Mouse (Mus musculus): ENCODE results near the gene Prtg.

Prtg gene

DNA sequence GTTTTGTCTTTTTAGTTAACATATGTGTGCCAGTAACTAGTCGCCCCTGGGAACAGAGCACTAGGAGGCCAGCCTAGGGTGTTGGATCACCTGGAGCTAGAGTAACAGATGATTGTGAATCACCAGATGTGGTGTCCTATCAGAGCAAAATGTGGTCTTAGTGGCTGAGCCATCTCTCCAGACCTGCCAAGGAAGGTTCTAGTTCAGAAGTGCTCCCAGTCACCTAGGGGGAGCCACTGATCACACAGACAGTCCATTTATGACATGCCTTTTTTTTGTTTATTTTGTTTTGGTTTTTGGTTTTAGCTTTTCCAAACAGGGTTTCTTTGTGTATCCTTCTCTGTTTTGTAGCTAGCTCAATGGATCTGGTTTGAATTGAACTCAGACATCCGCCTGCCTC lies 104.7 kb downstream of the Prtg start:
- no peak for DNase-seq (ENCODE audit: low spot score)

DNA sequence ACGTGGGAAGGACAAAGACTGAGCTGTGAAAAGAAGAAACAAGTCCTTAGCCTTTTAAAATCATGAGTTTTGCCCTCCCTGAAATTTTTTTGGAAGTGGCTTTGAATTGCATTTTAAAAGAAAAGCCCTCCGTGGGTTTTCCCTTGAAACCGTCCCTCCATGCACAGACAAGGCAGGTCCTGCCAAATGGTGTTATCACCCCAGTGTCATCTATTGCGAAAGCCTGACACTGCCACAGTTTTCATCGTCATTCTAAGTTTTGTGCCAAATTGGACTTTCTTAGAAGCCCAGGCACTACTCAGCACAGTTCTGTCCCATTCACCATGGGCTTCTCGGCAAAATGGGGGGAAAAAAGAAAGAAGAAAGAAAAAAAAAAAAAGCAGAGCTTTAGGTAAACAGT lies 106.9 kb downstream of the Prtg start:
- peak; percentile 16 for DNase-seq (ENCODE audit: low spot score)

DNA sequence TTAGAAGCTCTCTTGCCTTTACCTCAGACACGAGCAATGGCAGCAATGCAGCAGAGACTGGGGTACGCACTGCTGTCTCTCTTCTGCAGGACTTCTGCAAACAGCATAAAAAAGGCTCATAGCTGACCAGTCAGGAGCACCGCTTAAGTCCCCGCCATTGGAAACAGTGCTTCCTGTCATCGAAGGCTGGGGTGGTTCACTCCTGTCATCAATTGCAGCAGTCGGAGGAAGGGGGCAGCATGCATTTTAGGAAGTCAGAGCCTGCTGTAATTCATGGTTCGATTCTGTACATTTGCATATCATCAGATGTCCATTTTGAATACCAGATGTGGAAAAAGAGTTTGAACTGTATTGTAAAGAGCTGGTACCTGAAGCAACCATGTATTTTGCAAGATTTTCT lies 109.1 kb downstream of the Prtg start:
- DNase-seq (ENCODE audit: low spot score): peak; percentile 26

DNA sequence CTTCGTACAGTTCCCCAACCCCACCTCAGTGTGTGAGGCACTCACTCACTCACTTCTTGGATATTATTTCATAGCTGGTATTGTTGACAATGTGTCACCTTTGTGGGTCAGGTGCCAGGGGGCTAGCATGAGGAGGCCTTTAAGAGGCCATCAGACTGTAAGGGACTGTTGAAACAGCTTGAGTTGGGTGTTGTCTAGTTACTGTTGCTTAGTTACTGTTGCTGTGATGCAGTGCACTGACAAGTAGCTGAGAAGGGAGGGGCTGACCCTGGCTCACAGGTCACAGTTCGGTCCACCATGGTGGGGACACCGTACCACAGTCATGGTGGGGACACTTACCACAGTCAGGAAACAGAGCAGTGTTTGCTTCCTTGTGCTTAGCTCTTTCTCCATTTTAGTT lies 116.4 kb downstream of the Prtg start:
- no peak for DNase-seq (ENCODE audit: low spot score)

DNA sequence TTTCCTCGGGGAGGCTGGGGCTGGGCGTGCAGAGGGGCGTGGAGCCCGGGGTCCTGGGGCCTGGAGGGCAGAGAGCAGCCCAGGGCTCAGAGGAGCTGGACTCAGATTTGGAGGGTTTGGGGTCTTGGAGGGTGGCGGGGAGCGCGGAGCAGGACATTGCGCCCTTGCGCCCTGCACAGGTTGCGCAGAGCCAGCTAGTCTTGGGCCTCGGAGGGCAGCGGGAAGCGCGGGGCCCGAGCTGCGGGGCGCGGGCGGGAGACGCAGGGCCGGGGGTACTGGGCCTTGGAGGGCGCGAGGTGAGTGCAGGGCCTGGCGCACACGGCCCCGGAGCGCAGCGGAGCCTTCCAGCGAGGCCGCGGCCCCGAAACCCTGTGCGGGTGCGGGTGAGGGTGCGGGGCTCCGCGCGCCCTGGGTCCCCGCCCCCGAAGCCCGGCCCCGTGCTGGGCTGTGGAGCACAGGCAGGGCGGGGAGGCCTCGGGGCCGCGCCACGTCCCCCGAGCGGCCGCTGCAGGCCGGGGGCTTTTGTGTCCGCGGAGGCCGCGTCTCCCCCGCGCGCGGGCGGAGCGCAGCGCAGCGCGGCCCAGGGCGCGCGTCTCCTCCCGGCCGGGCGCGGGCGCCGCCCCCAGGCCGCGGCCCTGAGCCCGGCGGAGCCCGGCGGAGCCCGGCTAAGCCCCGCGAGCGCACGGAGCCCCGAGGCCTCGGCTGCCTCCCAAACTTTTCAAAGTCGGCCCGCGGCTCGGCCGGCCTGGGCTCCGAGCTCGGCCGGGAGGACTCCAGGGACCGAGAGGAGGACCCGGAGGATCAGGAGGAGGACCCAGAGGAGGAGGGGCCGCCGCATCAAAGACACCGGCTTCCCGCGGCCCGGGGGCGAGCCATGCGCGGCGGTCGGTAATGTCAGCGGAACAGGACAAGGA lies 118.6 kb downstream of the Prtg start, which contains the start of gene Pygo1:
Gene Pygo1 (plus strand): TSS at position 625 of the 914 bp plus-strand sequence.
- DNase-seq (ENCODE audit: low spot score): peak; percentile 77

DNA sequence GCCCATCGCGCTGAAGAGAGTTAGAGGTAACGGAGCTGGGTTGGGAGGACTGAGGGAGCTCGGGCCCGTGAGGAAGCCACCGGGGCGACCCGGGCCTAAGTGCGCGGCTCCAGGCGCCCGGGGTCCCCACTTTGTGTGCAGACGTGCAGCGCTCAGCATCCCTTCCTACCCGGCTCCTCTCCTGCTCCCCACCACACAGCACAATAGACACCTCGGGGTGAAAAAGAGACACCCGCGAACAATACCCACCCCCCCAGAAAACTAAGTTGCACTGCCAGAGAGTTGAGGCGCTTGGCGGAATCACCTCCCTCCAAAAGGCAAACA lies 119.2 kb downstream of the Prtg start:
- no peak for DNase-seq (ENCODE audit: low spot score)

DNA sequence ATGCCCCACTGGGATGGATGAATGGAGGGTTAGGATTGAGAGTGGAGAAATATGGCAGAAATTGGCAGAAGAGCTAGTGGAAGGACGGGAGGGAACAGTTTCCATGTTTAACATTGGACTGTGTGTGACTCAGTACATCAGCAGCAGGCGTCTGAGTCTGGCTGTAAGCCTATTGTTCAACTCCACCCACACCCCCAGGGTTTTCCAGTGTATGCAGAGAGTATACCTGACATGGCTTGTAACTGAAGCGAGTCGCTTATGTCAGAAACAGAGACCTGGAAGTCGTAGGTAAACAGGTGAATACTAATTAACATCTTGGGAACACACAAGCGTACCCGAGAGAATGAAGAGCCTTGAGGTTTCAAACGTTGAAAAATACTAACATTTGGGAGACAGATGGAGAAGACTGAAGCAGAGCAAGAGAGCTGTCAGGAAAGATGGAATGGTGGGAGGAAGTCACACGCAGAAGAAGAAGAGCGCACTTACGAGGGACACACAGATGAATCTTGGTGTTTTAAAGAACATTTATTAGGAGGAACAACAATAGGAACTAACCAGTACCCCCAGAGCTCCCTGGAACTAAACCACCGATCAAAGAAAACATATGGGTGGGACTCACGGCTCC lies 124.6 kb downstream of the Prtg start:
- DNase-seq (ENCODE audit: low spot score): no peak

DNA sequence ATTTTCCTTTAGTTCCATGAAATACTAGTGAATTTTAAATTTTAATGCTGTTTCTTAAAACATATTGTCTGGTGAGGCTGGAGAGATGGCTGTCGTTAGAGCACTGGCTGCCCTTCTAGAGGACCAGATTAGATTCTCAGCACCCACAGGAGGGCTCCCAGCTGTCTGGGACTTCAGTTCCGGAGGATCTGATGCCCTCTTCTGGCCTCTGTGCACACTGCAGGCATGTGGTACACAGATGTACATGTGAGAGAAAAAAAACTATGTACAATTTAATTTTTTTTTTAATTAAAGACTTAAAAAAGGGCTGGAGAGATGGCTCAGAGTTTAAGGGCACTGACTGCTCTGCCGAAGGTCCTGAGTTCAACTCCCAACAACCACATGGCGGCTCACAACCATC lies 128.6 kb downstream of the Prtg start:
- DNase-seq (ENCODE audit: low spot score): no peak

DNA sequence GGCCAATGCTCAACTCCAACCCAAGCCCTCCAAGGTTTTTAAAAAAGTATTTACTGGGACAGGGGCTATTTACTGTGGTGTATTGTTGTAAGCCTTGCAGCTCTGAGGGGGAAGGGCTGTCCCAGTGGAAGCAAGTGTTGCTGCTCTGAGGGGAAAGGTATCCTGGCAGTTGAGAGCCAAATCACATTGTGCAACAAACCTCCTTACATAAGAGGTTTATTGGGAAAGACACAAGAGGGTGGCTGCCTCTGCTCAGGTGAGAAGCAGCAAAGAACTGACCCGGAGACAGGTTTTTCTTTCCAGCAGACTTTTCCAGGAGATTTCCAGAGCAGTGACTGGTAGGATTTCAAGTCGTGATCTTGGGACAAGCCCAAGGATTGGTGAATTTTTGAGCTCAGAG lies 129.6 kb downstream of the Prtg start:
- DNase-seq (ENCODE audit: low spot score): no peak

DNA sequence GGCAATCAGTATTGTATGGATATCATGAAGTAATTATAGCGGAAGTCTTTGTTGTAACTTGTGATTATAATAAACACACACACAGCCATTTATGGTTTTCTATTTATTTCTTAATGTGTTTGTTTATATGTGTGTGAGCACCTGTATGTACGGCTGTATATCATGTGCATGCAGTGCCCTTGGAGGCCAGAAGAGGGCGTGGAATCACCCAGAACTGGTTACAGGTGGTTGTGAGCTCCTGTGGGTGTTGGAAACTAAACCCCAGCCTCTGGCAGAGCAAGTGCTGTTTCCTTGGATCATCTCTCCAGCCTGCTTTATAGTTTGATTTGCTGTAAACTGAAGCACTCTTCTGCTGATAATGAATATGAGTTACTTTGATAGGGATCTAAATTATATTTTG lies 136.8 kb downstream of the Prtg start:
- no peak for DNase-seq (ENCODE audit: low spot score)

DNA sequence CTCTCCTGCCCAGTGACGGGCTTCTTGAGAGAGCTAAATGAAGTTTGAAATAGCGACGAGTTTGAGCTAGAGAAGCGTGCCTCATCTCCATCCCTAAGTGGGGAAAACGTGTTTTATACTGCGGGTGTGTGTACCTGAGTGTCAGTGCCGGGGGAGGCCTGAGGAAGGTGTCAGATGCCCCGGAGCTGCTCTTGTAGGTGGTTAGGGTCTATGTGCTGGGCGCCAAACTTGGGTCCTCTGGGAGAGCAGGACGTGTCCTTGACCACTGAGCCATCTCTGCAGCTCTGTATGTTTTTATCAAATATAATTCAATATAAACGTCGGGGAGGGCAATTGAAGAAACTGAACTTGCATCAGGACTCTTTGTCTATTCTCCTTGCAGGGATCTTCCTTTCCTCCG lies 137.6 kb downstream of the Prtg start:
- DNase-seq (ENCODE audit: low spot score): no peak

DNA sequence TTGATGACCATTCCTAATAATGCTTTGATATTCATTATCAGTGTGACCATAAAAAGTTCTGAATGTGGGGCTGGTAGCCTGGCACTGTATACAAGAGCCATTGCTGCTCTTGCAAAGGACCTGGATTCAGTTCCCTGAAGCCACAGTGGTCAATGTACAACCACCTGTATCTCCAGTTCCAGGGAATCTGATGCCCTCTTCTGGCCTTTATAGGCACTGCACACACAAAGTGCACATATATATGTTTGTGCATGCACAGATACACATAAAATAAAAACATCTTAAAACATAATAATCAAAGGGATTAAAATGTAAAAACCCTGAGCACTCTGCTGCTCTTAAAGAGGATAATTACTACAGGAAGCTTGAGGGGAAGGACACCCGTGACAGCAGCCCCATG lies 140.3 kb downstream of the Prtg start:
- no peak for DNase-seq (ENCODE audit: low spot score)

DNA sequence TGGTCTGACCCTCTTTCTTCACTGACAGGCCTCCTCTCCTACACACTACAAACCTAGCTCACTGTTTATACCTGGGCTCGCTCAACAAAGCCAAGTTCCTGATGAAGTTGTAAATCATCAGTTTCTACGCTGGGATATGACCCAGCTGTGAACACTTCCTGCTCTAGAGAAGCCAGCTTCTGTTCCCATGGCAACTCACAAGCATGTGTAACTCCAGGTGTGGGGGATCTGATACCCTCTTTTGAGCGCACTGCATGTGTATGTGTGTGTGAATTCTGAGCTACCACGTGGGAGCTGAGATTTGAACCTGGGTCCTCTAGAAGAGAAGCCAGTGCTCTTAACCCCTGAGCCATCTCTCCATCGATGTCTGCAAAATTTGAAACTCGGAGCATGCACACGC lies 142.9 kb downstream of the Prtg start:
- no peak for DNase-seq (ENCODE audit: low spot score)

DNA sequence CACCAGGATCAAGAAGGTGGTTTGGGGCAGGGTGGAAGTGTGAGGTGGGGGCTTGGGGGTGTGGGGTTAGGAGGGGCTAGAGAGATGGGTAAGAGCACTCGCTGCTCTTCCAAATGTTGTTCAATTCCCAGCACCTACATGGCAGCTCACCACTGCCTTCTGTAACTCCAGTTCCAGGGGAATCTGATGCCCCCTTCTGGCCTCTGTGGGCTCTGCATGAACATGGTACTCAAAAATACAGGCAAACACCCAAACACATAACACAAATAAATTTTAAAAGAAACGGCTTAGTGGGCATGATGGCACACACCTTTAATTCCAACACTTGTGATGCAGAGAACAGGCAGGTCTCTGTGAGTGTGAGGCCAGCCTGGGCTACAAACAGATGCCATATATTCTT lies 148.1 kb downstream of the Prtg start:
- DNase-seq (ENCODE audit: low spot score): peak; percentile 56

DNA sequence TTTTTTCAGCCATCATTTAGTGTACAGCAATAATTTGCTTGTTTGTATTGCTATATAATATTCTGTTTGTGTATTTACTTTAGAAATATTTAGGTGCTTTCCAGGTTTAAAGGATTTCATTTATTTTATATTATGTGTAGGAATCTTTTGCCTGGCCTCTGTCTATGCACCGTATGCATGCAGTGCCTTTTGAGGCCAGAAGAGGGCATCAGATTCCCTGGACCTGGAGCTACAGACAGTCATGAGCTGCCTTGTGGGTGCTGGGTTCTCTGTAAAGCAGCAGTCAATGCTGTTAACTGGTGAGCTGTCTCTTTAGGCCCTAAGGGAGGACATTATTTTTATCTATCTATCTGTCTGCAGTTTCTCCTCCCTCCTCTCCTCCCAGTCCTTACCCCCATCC lies 148.9 kb downstream of the Prtg start:
- DNase-seq (ENCODE audit: low spot score): peak; percentile 58

DNA sequence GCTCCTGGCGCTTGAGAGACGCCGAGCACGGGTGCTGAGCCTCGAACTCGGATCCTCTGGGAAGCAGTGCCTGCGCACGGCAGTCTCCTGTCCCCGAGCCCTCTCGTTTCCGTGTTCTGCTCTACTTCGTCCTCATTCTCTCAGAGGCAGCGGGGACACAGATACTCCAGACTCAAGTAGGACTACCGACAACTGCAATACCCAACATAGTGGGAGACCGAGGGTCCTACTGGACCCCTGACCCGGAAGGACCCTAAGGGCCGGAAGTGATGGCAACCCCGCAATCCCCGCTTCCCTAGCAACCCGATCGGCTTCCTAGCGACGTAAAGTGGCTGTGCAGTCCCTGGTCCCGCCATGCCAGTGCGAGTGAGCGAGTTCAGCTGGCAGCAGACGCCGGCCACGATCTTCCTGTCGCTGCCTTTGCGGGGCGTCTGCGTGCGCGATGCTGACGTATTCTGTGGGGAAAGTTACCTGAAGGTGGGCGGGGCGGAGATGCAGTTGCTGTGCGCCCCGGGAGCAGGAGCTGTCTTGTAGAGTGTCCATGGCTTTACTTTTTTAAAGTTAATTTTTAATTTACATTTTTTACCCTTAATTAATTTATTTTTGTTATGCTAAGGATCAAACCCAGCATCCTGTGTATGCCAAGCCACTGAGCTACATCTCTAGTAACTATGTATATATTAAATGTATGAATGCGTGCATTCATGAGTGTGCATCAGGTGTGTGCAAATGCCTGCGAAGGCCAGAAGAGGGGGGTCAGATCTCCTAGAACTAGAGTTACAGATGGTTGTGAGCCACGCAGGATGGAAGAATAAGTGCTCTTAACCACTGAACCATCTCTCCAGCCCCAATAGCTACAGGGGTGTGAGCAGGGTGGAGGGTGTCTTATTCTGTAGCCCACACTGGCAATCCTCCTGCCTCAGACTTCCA lies 152.1 kb downstream of the Prtg start, which contains the start of the genes Dyx1c1 and Gm44503:
Gene Dyx1c1 (plus strand): TSS at position 265 of the 930 bp plus-strand sequence.
Gene Gm44503 (plus strand): TSS at position 332 of the 930 bp plus-strand sequence.
- DNase-seq (ENCODE audit: low spot score): peak; percentile 83

DNA sequence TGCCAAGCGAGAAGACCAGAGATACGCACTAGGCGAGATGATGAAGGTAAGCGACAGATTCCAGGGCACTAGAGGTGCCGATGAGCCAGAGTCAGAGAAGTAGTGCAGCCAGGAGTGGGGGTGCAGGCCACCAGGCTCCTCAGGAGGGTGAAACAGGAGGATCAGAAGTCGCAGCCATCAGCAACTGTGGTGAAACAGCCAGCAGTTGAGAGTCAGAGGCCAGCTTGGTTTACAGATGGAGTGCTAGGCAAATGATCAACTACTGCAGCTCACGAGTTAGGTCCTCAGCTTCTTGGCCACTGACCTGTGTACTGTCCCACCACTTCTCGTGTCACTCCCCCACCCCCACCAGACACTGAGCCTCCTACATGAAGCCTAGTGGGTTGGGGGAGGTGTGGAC lies 154.7 kb downstream of the Prtg start:
- no peak for DNase-seq (ENCODE audit: low spot score)

DNA sequence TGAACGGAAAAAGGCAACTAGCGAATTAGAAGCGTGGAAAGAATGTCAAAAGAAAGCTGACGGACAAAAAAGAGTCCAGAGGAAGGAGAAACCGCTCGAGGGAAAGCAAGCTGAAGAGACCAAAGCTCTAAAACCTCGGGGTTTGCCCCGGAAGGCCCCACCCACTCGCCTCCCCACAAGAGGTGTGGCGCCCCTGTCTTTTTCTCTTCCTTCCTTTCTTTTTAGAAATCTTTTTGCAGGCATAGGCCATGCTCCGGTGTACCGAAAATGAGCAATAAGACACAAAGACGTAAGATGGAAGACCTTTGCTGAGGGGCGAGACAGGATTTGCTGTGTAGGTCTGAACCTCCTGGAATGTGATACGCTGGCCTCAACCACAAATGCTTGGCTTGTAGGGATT lies 155.3 kb downstream of the Prtg start:
- no peak for DNase-seq (ENCODE audit: low spot score)
